20 mouse cellular contexts compared by ENCODE assay signal in genomic region chr19:20035223-20035622, GRCm38 (mm10).
DNase-seq lines count a peak whose midpoint lies in the region; ATAC-seq and TF ChIP-seq lines count a peak whose summit lies in the region.
"Had no signal": no experiment of that assay in that cellular context is flagged by ENCODE, and none has a peak within 500 bp of the region (broad histone marks: within the 10 kb centered on the region; RNA-seq: fewer than 3 reads in every experiment).

No protein-coding gene starts in this region.

- H3K9ac ChIP-seq in forebrain, embryonic 14.5 days (ENCODE audit: low read length), result no peak overlapping the region
- H3K9ac ChIP-seq in forebrain, embryonic 11.5 days (ENCODE audit: low read length), result no peak overlapping the region
- no peak overlapping the region for H3K9ac ChIP-seq in midbrain, embryonic 16.5 days (ENCODE audit: low read depth, low read length)
- no peak overlapping the region for H3K9ac ChIP-seq in midbrain, embryonic 14.5 days (replicated peaks; ENCODE audit: low read length)
- H3K9ac ChIP-seq: embryonic facial prominence, embryonic 12.5 days; forebrain, embryonic 12.5 days had no signal

- DNase-seq in forebrain, embryonic 14.5 days (ENCODE audit: low spot score), result peak; percentile 33
- no peak for DNase-seq in forebrain, embryonic 11.5 days (ENCODE audit: low spot score)
- no peak for DNase-seq in midbrain, embryonic 14.5 days
- DNase-seq in brain, embryonic 14.5 days (ENCODE audit: low read depth), result peak; percentile 62
- DNase-seq in MN1 (ENCODE audit: low spot score), result no peak
- DNase-seq: adrenal gland, adult 8-10 months; adrenal gland, postnatal 14 days; adrenal gland, postnatal 36 days; cerebellum, adult 11-12 months; cerebellum, adult 2 months; cerebellum, adult 9-10 months; cerebellum, postnatal 10 days; cerebellum, postnatal 25 days had no signal

- ATAC-seq in forebrain, embryonic 14.5 days, result no peak
- ATAC-seq in forebrain, embryonic 11.5 days (replicated peaks; ENCODE audit: low FRiP score), result no peak
- ATAC-seq in midbrain, embryonic 16.5 days, result peak; percentile 72; the same call in 1 of the 2 replicates
- no peak for ATAC-seq in midbrain, embryonic 14.5 days (ENCODE audit: low FRiP score, low TSS enrichment)
- ATAC-seq: activated CD4-positive, CD25-positive, alpha-beta regulatory T cell, adult 4 months; forebrain, embryonic 16.5 days; Patski had no signal

- no peaks in the 10 kb centered on the region for H3K4me1 ChIP-seq in forebrain, embryonic 14.5 days (ENCODE audit: control insufficient read depth, insufficient read depth, low read length)
- no peaks in the 10 kb centered on the region for H3K4me1 ChIP-seq in forebrain, embryonic 11.5 days (replicated peaks; ENCODE audit: control insufficient read depth, insufficient read depth, low read length)
- H3K4me1 ChIP-seq in midbrain, embryonic 16.5 days (ENCODE audit: control insufficient read depth, insufficient read depth, low read length), result no peaks in the 10 kb centered on the region
- no peaks in the 10 kb centered on the region for H3K4me1 ChIP-seq in midbrain, embryonic 14.5 days (ENCODE audit: control insufficient read depth, insufficient read depth, low read length)
- H3K4me1 ChIP-seq: embryonic facial prominence, embryonic 10.5 days; embryonic facial prominence, embryonic 12.5 days; forebrain, embryonic 12.5 days had no signal

- no peak for TF ChIP-seq POLR2A in brain, embryonic 14.5 days (IDR thresholded peaks at IDR 0.05; ENCODE audit: borderline replicate concordance, extremely low read depth, insufficient read depth, insufficient read length, poor library complexity, severe bottlenecking)

- H3K4me2 ChIP-seq in forebrain, embryonic 14.5 days (ENCODE audit: low read length), result no peak overlapping the region
- no peak overlapping the region for H3K4me2 ChIP-seq in forebrain, embryonic 11.5 days (ENCODE audit: low read depth, low read length, severe bottlenecking)
- H3K4me2 ChIP-seq in midbrain, embryonic 16.5 days (ENCODE audit: low read length), result no peak overlapping the region
- H3K4me2 ChIP-seq in midbrain, embryonic 14.5 days (ENCODE audit: low read length), result no peak overlapping the region
- H3K4me2 ChIP-seq: embryonic facial prominence, embryonic 12.5 days; forebrain, embryonic 12.5 days had no signal

- no peak overlapping the region for H3K27ac ChIP-seq in forebrain, embryonic 14.5 days (ENCODE audit: low read depth, low read length)
- no peak overlapping the region for H3K27ac ChIP-seq in forebrain, embryonic 11.5 days (ENCODE audit: low read depth, low read length)
- no peak overlapping the region for H3K27ac ChIP-seq in midbrain, embryonic 16.5 days (ENCODE audit: low read length)
- no peak overlapping the region for H3K27ac ChIP-seq in midbrain, embryonic 14.5 days (replicated peaks; ENCODE audit: low read depth, low read length)
- H3K27ac ChIP-seq: embryonic facial prominence, embryonic 10.5 days; embryonic facial prominence, embryonic 12.5 days; forebrain, embryonic 12.5 days had no signal

- H3K36me3 ChIP-seq in forebrain, embryonic 14.5 days (ENCODE audit: control insufficient read depth, insufficient read depth, low read length), result no peaks in the 10 kb centered on the region
- H3K36me3 ChIP-seq in forebrain, embryonic 11.5 days (ENCODE audit: control insufficient read depth, insufficient read depth, low read length), result no peaks in the 10 kb centered on the region
- no peaks in the 10 kb centered on the region for H3K36me3 ChIP-seq in midbrain, embryonic 16.5 days (ENCODE audit: control insufficient read depth, insufficient read depth, low read length)
- no peaks in the 10 kb centered on the region for H3K36me3 ChIP-seq in midbrain, embryonic 14.5 days (ENCODE audit: control insufficient read depth, insufficient read depth, low read length)
- H3K36me3 ChIP-seq: embryonic facial prominence, embryonic 10.5 days; embryonic facial prominence, embryonic 12.5 days; forebrain, embryonic 12.5 days had no signal

- H3K27me3 ChIP-seq in forebrain, embryonic 14.5 days (replicated peaks; ENCODE audit: control insufficient read depth, insufficient read depth, low read length), result no peaks in the 10 kb centered on the region
- no peaks in the 10 kb centered on the region for H3K27me3 ChIP-seq in forebrain, embryonic 11.5 days (ENCODE audit: control insufficient read depth, insufficient read depth, low read length)
- H3K27me3 ChIP-seq in midbrain, embryonic 16.5 days (ENCODE audit: control insufficient read depth, insufficient read depth, low read depth, low read length), result no peaks in the 10 kb centered on the region
- no peaks in the 10 kb centered on the region for H3K27me3 ChIP-seq in midbrain, embryonic 14.5 days (ENCODE audit: control insufficient read depth, insufficient read depth, low read length)
- H3K27me3 ChIP-seq: embryonic facial prominence, embryonic 12.5 days; forebrain, embryonic 12.5 days had no signal

- H3K9me3 ChIP-seq in forebrain, embryonic 14.5 days (replicated peaks; ENCODE audit: control insufficient read depth, low read length), result no peaks in the 10 kb centered on the region
- no peaks in the 10 kb centered on the region for H3K9me3 ChIP-seq in forebrain, embryonic 11.5 days (ENCODE audit: control insufficient read depth, low read length)
- no peaks in the 10 kb centered on the region for H3K9me3 ChIP-seq in midbrain, embryonic 16.5 days (replicated peaks; ENCODE audit: control insufficient read depth, low read length, poor library complexity, severe bottlenecking)
- no peaks in the 10 kb centered on the region for H3K9me3 ChIP-seq in midbrain, embryonic 14.5 days (ENCODE audit: control insufficient read depth, low read length)
- H3K9me3 ChIP-seq: embryonic facial prominence, embryonic 10.5 days; embryonic facial prominence, embryonic 12.5 days; forebrain, embryonic 12.5 days had no signal

- H3K4me3 ChIP-seq in forebrain, embryonic 14.5 days (ENCODE audit: low read depth, low read length), result no peak overlapping the region
- no peak overlapping the region for H3K4me3 ChIP-seq in forebrain, embryonic 11.5 days (ENCODE audit: low read depth, low read length)
- no peak overlapping the region for H3K4me3 ChIP-seq in midbrain, embryonic 16.5 days (ENCODE audit: low read depth, low read length)
- H3K4me3 ChIP-seq in midbrain, embryonic 14.5 days (replicated peaks; ENCODE audit: low read depth, low read length), result no peak overlapping the region
- H3K4me3 ChIP-seq: embryonic facial prominence, embryonic 10.5 days; embryonic facial prominence, embryonic 12.5 days; forebrain, embryonic 12.5 days had no signal

- TF ChIP-seq CTCF in brain, embryonic 14.5 days (IDR thresholded peaks at IDR 0.05; ENCODE audit: borderline replicate concordance, extremely low read depth, insufficient read depth, insufficient read length), result no peak

- 52% methylated on average over 3 of the region's 3 CpGs for WGBS in forebrain, embryonic 14.5 days
- WGBS in forebrain, embryonic 11.5 days, result 52% methylated on average over 3 of the region's 3 CpGs
- 33% methylated on average over 3 of the region's 3 CpGs for WGBS in midbrain, embryonic 16.5 days
- WGBS in midbrain, embryonic 14.5 days, result 40% methylated on average over 3 of the region's 3 CpGs

Comparison
In these comparisons a context has a peak if more than half of its experiments do, and no peak if none do; other contexts are left out.
1. DNase-seq: peak in forebrain, embryonic 14.5 days (single experiment) and brain, embryonic 14.5 days (single experiment); none in forebrain, embryonic 11.5 days (single experiment), midbrain, embryonic 14.5 days (single experiment) and MN1 (single experiment).